Comparison of ENCODE assay signal across 8 mouse cellular contexts in the genomic region with DNA sequence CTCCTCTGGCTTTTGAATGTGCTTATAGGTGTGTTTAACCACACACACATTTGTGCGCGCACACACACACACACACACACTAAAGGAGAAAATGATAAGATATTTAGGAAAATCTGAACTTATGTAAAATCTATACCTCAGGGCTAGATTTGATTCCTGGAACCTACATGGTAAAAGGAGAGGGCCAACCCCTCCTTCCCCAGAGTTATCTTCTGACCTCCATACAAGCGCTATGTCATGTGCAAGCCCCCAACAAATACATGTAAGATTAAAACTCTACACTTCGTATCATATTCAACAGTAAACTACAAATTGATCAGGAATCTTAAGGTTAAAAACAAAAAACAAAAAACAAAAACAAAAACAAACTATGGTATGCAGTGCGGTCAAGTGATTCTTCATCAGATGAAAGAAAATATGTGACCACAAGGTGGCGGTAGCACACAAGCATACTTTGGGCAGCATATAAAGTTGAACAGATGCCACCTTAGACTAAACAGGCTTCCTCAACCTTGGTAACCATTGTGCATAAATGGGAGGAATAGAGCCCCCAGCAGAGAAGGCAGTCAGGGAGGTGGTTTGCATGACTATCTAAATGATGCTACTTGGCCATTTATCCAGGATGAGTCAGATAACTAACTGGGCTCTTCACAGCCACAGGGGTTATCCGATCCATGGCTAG. TPM values are rescaled to one million over a fixed set of nuclear protein-coding genes. Genes with fewer than 3 reads are reported as not detected.
DNase-seq lines count a peak whose midpoint lies in the region; ATAC-seq and TF ChIP-seq lines count a peak whose summit lies in the region.
"Had no signal": no experiment of that assay in that cellular context is flagged by ENCODE, and none has a peak within 500 bp of the region (broad histone marks: within the 10 kb centered on the region; RNA-seq: fewer than 3 reads in every experiment).

No protein-coding gene starts in this region.

- peaks cover 0 to 5% of the 10 kb centered on the region in 2 experiments; a peak in 2 of 4 replicates for H3K27me3 ChIP-seq in MEL (ENCODE audit: control insufficient read depth in 1 of 2, insufficient read depth in 2 of 2, low read length in 2 of 2)
- peaks cover 3% of the 10 kb centered on the region; the same call in 1 of the 2 replicates for H3K27me3 ChIP-seq in hindbrain, embryonic 15.5 days

- TF ChIP-seq CTCF in MEL (IDR thresholded peaks at IDR 0.05 in 2 of 3, conservative IDR thresholded peaks at IDR 0.05 in 1 of 3; ENCODE audit: control insufficient read depth in 1 of 3, insufficient read depth in 1 of 3, low read depth in 2 of 3, low read length in 3 of 3, poor library complexity in 1 of 3, severe bottlenecking in 1 of 3), result peak; percentile 78 to 100 (median 99)
- TF ChIP-seq CTCF in bone marrow, adult 2 months (IDR thresholded peaks at IDR 0.05; ENCODE audit: control insufficient read depth, insufficient read depth, low read length), result peak; percentile 55

- no peak overlapping the region for H3K4me3 ChIP-seq in MEL (ENCODE audit: control insufficient read depth in 1 of 2, insufficient read depth in 1 of 2, low read depth in 2 of 2, low read length in 2 of 2)
- no peak overlapping the region for H3K4me3 ChIP-seq in bone marrow, adult 2 months (replicated peaks; ENCODE audit: control insufficient read depth, low read depth, low read length)
- H3K4me3 ChIP-seq in hindbrain, embryonic 15.5 days, result no peak overlapping the region

- no peak; the same call in none of the 2 replicates for TF ChIP-seq RAD21 in MEL (IDR thresholded peaks at IDR 0.05; ENCODE audit: low read depth, low read length)

- TF ChIP-seq POLR2A in MEL (IDR thresholded peaks at IDR 0.05; ENCODE audit: control insufficient read depth in 1 of 2, insufficient read depth in 1 of 2, low read depth in 1 of 2, low read length in 2 of 2, poor library complexity in 1 of 2), result no peak
- no peak for TF ChIP-seq POLR2A in bone marrow, adult 2 months (IDR thresholded peaks at IDR 0.05; ENCODE audit: borderline replicate concordance, control insufficient read depth, low read depth, low read length)

- no peak for TF ChIP-seq EP300 in MEL (IDR thresholded peaks at IDR 0.05; ENCODE audit: low read depth in 1 of 2, low read length in 2 of 2)

- H3K4me2 ChIP-seq in hindbrain, embryonic 15.5 days, result no peak overlapping the region

- H3K36me3 ChIP-seq in MEL (ENCODE audit: control insufficient read depth in 1 of 2, insufficient read depth in 2 of 2, low read length in 2 of 2), result peaks cover 0 to 19% of the 10 kb centered on the region in 2 experiments; a peak in 2 of 4 replicates
- peaks cover 34% of the 10 kb centered on the region for H3K36me3 ChIP-seq in hindbrain, embryonic 15.5 days

- no peaks in the 10 kb centered on the region for H3K9me3 ChIP-seq in MEL (replicated peaks; ENCODE audit: insufficient read depth, low read length)
- H3K9me3 ChIP-seq in hindbrain, embryonic 15.5 days, result no peaks in the 10 kb centered on the region

- H3K27ac ChIP-seq in MEL (ENCODE audit: control insufficient read depth, low read depth, low read length), result no peak overlapping the region
- H3K27ac ChIP-seq in bone marrow, adult 2 months (ENCODE audit: control insufficient read depth, insufficient read depth, low read depth, low read length, poor library complexity), result no peak overlapping the region
- no peak overlapping the region for H3K27ac ChIP-seq in hindbrain, embryonic 15.5 days (replicated peaks)
- H3K27ac ChIP-seq: macrophage had no signal

- DNase-seq in MEL (ENCODE audit: low read depth, low spot score), result peak; percentile 93
- peak; percentile 2 for DNase-seq in fat pad, adult 2 months (ENCODE audit: extremely low read depth, low read depth, low spot score)
- DNase-seq in layer of hippocampus, postnatal 25 days (ENCODE audit: extremely low spot score in 1 of 2, low spot score in 1 of 2), result peak; percentile 18 to 66
- DNase-seq in spleen, adult 12 weeks (ENCODE audit: low spot score), result peak; percentile 36

- ATAC-seq in hindbrain, embryonic 15.5 days (ENCODE audit: low FRiP score, low read depth), result peak; percentile 59
- peak; percentile 96 for ATAC-seq in megakaryocyte, adult 5-6 weeks (ENCODE audit: poor library complexity, severe bottlenecking)

- WGBS in bone marrow, adult 2 months, result 53% methylated on average over 7 of the region's 7 CpGs
- 58% methylated on average over 7 of the region's 7 CpGs for WGBS in hindbrain, embryonic 15.5 days

- H3K9ac ChIP-seq in MEL (ENCODE audit: control insufficient read depth, low read depth, low read length, poor library complexity, severe bottlenecking), result no peak overlapping the region
- H3K9ac ChIP-seq in hindbrain, embryonic 15.5 days, result no peak overlapping the region

- no peaks in the 10 kb centered on the region for H3K79me2 ChIP-seq in MEL (ENCODE audit: control insufficient read depth, insufficient read depth, low read length, poor library complexity)

- H3K4me1 ChIP-seq in MEL (ENCODE audit: control insufficient read depth in 1 of 2, insufficient read depth in 2 of 2, low read length in 2 of 2), result peaks cover 0 to 3% of the 10 kb centered on the region in 2 experiments; a peak in 1 of 4 replicates
- H3K4me1 ChIP-seq in bone marrow, adult 2 months (ENCODE audit: control insufficient read depth, insufficient read depth, low read length), result no peaks in the 10 kb centered on the region
- no peaks in the 10 kb centered on the region for H3K4me1 ChIP-seq in hindbrain, embryonic 15.5 days (replicated peaks)

TF ChIP-seq in MEL, 35 proteins besides CTCF, POLR2A, EP300 and RAD21 (continues in another document):
- no peak; the same call in 1 of the 2 replicates for TF ChIP-seq JUND (IDR thresholded peaks at IDR 0.05; ENCODE audit: low read depth, low read length)
- TF ChIP-seq ETS1 (IDR thresholded peaks at IDR 0.05; ENCODE audit: low read depth, low read length), result no peak
- TF ChIP-seq MXI1 (IDR thresholded peaks at IDR 0.05; ENCODE audit: low read depth, low read length), result no peak
- TF ChIP-seq ZNF384 (IDR thresholded peaks at IDR 0.05; ENCODE audit: low read depth, low read length), result peak; percentile 35; the same call in 1 of the 2 replicates
- TF ChIP-seq USF2 (IDR thresholded peaks at IDR 0.05; ENCODE audit: borderline replicate concordance in 1 of 2, insufficient read depth in 1 of 2, low read depth in 1 of 2, low read length in 2 of 2), result no peak
- TF ChIP-seq MEF2A (IDR thresholded peaks at IDR 0.05; ENCODE audit: extremely low read depth, insufficient replicate concordance, low read depth, low read length, poor library complexity, severe bottlenecking), result no peak
- no peak for TF ChIP-seq RCOR1 (IDR thresholded peaks at IDR 0.05; ENCODE audit: low read depth, low read length)
- no peak for TF ChIP-seq CHD1 (IDR thresholded peaks at IDR 0.05; ENCODE audit: low read depth, low read length)
- TF ChIP-seq BHLHE40 (IDR thresholded peaks at IDR 0.05; ENCODE audit: borderline replicate concordance, low read depth, low read length), result no peak; the same call in 1 of the 2 replicates
- TF ChIP-seq NRF1 (IDR thresholded peaks at IDR 0.05; ENCODE audit: insufficient read depth, low read depth, low read length, poor library complexity, severe bottlenecking), result no peak
- TF ChIP-seq TCF12 (IDR thresholded peaks at IDR 0.05; ENCODE audit: low read depth, low read length), result no peak
- TF ChIP-seq UBTF (IDR thresholded peaks at IDR 0.05; ENCODE audit: borderline replicate concordance, insufficient read depth, low read depth, low read length), result no peak
- TF ChIP-seq ELF1 (IDR thresholded peaks at IDR 0.05; ENCODE audit: low read depth, low read length), result no peak
- TF ChIP-seq KAT2A (conservative IDR thresholded peaks at IDR 0.05; ENCODE audit: low read depth, low read length), result no peak
- peak; percentile 81; the same call in 1 of the 2 replicates for TF ChIP-seq MYC (IDR thresholded peaks at IDR 0.05; ENCODE audit: low read depth, low read length)
- 0 out of 2 replicates have a peak, but pooled peaks have one; percentile 42 for TF ChIP-seq MAZ (IDR thresholded peaks at IDR 0.05; ENCODE audit: low read depth, low read length)
- no peak for TF ChIP-seq MYB (IDR thresholded peaks at IDR 0.05; ENCODE audit: low read depth, low read length)
- no peak; the same call in 1 of the 2 replicates for TF ChIP-seq ZMIZ1 (IDR thresholded peaks at IDR 0.05; ENCODE audit: low read depth, low read length)
- TF ChIP-seq GATA1 (IDR thresholded peaks at IDR 0.05; ENCODE audit: low read depth, low read length), result no peak

RNA-seq across cellular contexts. Expression of a gene that starts 6.9 kb away (rescaled TPM):
- total RNA-seq in MEL (2012; rRNA removed), result 50.5 and 52.5 TPM in 2 replicates
- 10 to 100 TPM; 18.5 to 55.4 TPM for polyA plus RNA-seq in MEL (2012; ENCODE audit: insufficient read depth in 1 of 2, insufficient read length in 2 of 2, low read depth in 1 of 2, low replicate concordance in 2 of 2, missing spikeins in 1 of 2)
- 2.4 and 6.6 TPM in 2 replicates for polyA plus RNA-seq in bone marrow, adult 2 months (2011; ENCODE audit: insufficient read depth, insufficient read length, low replicate concordance, missing spikeins)
- 13.3 and 16.1 TPM in 2 replicates for polyA plus RNA-seq in hindbrain, embryonic 15.5 days (2015; fragmentation: Nextera tagmentation; extraction: Ambion mirVana)
- total RNA-seq in layer of hippocampus, postnatal 25 days (2021), result 10 to 100 TPM; 26.7 to 30.6 TPM
- 23.0 and 27.1 TPM in 2 replicates for total RNA-seq in megakaryocyte, adult 5-6 weeks (2015)
- 33.0 and 36.9 TPM in 2 replicates for total RNA-seq in megakaryocyte, adult 5-6 weeks (2017)

RNA-seq across cellular contexts. Expression of a gene that starts 25.6 kb away (rescaled TPM):
- 32.1 and 41.5 TPM in 2 replicates for total RNA-seq in MEL (2012; rRNA removed)
- polyA plus RNA-seq in MEL (2012; ENCODE audit: insufficient read depth in 1 of 2, insufficient read length in 2 of 2, low read depth in 1 of 2, low replicate concordance in 2 of 2, missing spikeins in 1 of 2), result 10 to 100 TPM in 1 of 2 experiments, not detected in 1; 30.7 TPM
- polyA plus RNA-seq in bone marrow, adult 2 months (2011; ENCODE audit: insufficient read depth, insufficient read length, low replicate concordance, missing spikeins), result 4.6 and 11.2 TPM in 2 replicates
- 29.0 and 31.3 TPM in 2 replicates for polyA plus RNA-seq in hindbrain, embryonic 15.5 days (2015; fragmentation: Nextera tagmentation; extraction: Ambion mirVana)
- total RNA-seq in layer of hippocampus, postnatal 25 days (2021), result 10 to 100 TPM; 25.5 to 32.8 TPM
- 18.6 and 22.3 TPM in 2 replicates for total RNA-seq in megakaryocyte, adult 5-6 weeks (2015)
- total RNA-seq in megakaryocyte, adult 5-6 weeks (2017), result 20.8 and 23.6 TPM in 2 replicates

RNA-seq across cellular contexts. Expression of a gene that starts 54.3 kb away (rescaled TPM):
- total RNA-seq in MEL (2012; rRNA removed), result 68.1 and 88.0 TPM in 2 replicates
- polyA plus RNA-seq in MEL (2012; ENCODE audit: insufficient read depth in 1 of 2, insufficient read length in 2 of 2, low read depth in 1 of 2, low replicate concordance in 2 of 2, missing spikeins in 1 of 2), result 10 to 100 TPM; 30.7 to 31.5 TPM
- polyA plus RNA-seq in bone marrow, adult 2 months (2011; ENCODE audit: insufficient read depth, insufficient read length, low replicate concordance, missing spikeins), result 3.0 and 9.8 TPM in 2 replicates
- polyA plus RNA-seq in hindbrain, embryonic 15.5 days (2015; fragmentation: Nextera tagmentation; extraction: Ambion mirVana), result 93.9 and 99.2 TPM in 2 replicates
- 10 to 100 TPM; 40.7 to 48.8 TPM for total RNA-seq in layer of hippocampus, postnatal 25 days (2021)
- total RNA-seq in megakaryocyte, adult 5-6 weeks (2015), result 20.8 and 24.3 TPM in 2 replicates
- total RNA-seq in megakaryocyte, adult 5-6 weeks (2017), result 21.0 and 22.8 TPM in 2 replicates

Comparison
In these comparisons a context has a peak if more than half of its experiments do, and no peak if none do; other contexts are left out.
1. DNase-seq: peak in every context shown above with its lines; median percentile 93 in MEL; 42 in layer of hippocampus, postnatal 25 days; 36 in spleen, adult 12 weeks; 2 in fat pad, adult 2 months.